Mouse (Mus musculus) heart, embryonic 10.5 days (tissue): ENCODE results near the gene Ddb2. TPM values are rescaled to one million over a fixed set of nuclear protein-coding genes. Genes with fewer than 3 reads are reported as not detected.

Experiments
- DNase-seq: peaks from one replicate; pipeline ENCODE4 v3.0.0-alpha.2; 2017; ENCODE audit warnings: low spot score
- H3K27ac ChIP-seq: fragments of 300-500 bp; sonication (generic); 2 replicates; pipeline ENCODE4 v1.5.1; 2016; ENCODE audit warnings: mild to moderate bottlenecking
- H3K27me3 ChIP-seq: fragments of 300-500 bp; sonication (generic); 2 replicates; pipeline ENCODE4 v1.6.1; 2016; ENCODE audit warnings: mild to moderate bottlenecking; ENCODE audit not compliant: poor library complexity, insufficient read depth, severe bottlenecking
- H3K36me3 ChIP-seq: fragments of 300-500 bp; sonication (generic); 2 replicates; pipeline ENCODE4 v1.6.1; 2016; ENCODE audit warnings: mild to moderate bottlenecking, moderate library complexity
- H3K4me1 ChIP-seq: fragments of 300-500 bp; sonication (generic); 2 replicates; pipeline ENCODE4 v1.6.1; 2016; ENCODE audit warnings: mild to moderate bottlenecking
- H3K4me3 ChIP-seq: fragments of 300-500 bp; sonication (generic); 2 replicates; pipeline ENCODE4 v1.5.1; 2016; ENCODE audit warnings: mild to moderate bottlenecking, moderate library complexity
- H3K9me3 ChIP-seq: fragments of 300-500 bp; sonication (generic); 2 replicates; pipeline ENCODE4 v1.6.1; 2016; ENCODE audit warnings: mild to moderate bottlenecking, moderate library complexity
- WGBS: fragments of 180-500 bp; shearing (Covaris S2); methylation state at CpG from one replicate; pipeline ENCODE4 v1.1.7; 2016; 5-methylcytosine and 5-hydroxymethylcytosine counted together
- polyA plus RNA-seq: library from polyadenylated mRNA; unstranded; fragments of >200 nt; fragmentation: Nextera tagmentation; extraction: Ambion mirVana; gene quantifications from 2 replicates; pipeline ENCODE4 v1.2.1, GENCODE M21; 2016

Ddb2 gene
- polyA plus RNA-seq, 1 experiment from 2014 or later, result 9.4 TPM

GRCm38 (mm10) chr2:91263692-91264660 is 27.2 kb upstream of the Ddb2 start:
- Histone ChIP-seq H3K9me3 (no peaks in the 10 kb centered on the region), H3K27me3 (0 out of 2 replicates have a peak, but pooled peaks cover 5% of the 10 kb centered on the region), H3K4me3 (peak overlapping the region; percentile 89), H3K27ac (peak overlapping the region; percentile 97), H3K36me3 (peaks cover 57% of the 10 kb centered on the region), H3K4me1 (peaks cover 30% of the 10 kb centered on the region)
- DNase-seq, result no peak
- WGBS, result 87% methylated on average over 17 of the region's 17 CpGs

- H3K4me1 ChIP-seq, result peaks cover 63% of the 10 kb centered on the region
- no peak overlapping the region for H3K4me3 ChIP-seq
- peaks cover 32% of the 10 kb centered on the region for H3K36me3 ChIP-seq
- DNase-seq, result no peak
- WGBS, result 70% methylated on average over 1 of the region's 1 CpGs
- H3K9me3 ChIP-seq, result no peaks in the 10 kb centered on the region
- H3K27me3 ChIP-seq, result peaks cover 30% of the 10 kb centered on the region
- H3K27ac ChIP-seq, result 0 out of 2 replicates have a peak overlapping the region, but pooled peaks have one; percentile 11
These were observed 22.7 kb upstream of the Ddb2 start for GRCm38 (mm10) chr2:91259493-91259892.

GRCm38 (mm10) chr2:91258830-91259229 is 22.0 kb upstream of the Ddb2 start:
- H3K9me3 ChIP-seq, result no peaks in the 10 kb centered on the region
- peaks cover 31% of the 10 kb centered on the region for H3K36me3 ChIP-seq
- peaks cover 57% of the 10 kb centered on the region for H3K4me1 ChIP-seq
- H3K4me3 ChIP-seq, result no peak overlapping the region
- 56% methylated on average over 1 of the region's 1 CpGs for WGBS
- no peak overlapping the region for H3K27ac ChIP-seq
- peaks cover 37% of the 10 kb centered on the region for H3K27me3 ChIP-seq
- DNase-seq, result no peak

- Histone ChIP-seq H3K4me1 (peaks cover 54% of the 10 kb centered on the region), H3K27ac (peak overlapping the region; percentile 85), H3K4me3 (peak overlapping the region; percentile 75), H3K9me3 (no peaks in the 10 kb centered on the region), H3K27me3 (peaks cover 44% of the 10 kb centered on the region), H3K36me3 (peaks cover 23% of the 10 kb centered on the region)
- WGBS, result 78% methylated on average over 5 of the region's 5 CpGs
- no peak for DNase-seq
These were observed 21.3 kb upstream of the Ddb2 start for GRCm38 (mm10) chr2:91258054-91258453.

GRCm38 (mm10) chr2:91257126-91257980 is 20.6 kb upstream of the Ddb2 start:
- H3K27ac ChIP-seq, result peak overlapping the region; percentile 85

GRCm38 (mm10) chr2:91256256-91257125 is 19.7 kb upstream of the Ddb2 start:
- Histone ChIP-seq H3K4me3 (peak overlapping the region; percentile 75), H3K27me3 (peaks cover 47% of the 10 kb centered on the region), H3K9me3 (no peaks in the 10 kb centered on the region), H3K36me3 (peaks cover 12% of the 10 kb centered on the region), H3K4me1 (peaks cover 67% of the 10 kb centered on the region), H3K27ac (peak overlapping the region; percentile 85)
- WGBS, result under 1% methylated on average over 52 of the region's 52 CpGs
- peak; percentile 88 for DNase-seq

More at GRCm38 (mm10) chr2:91257126-91257980, 20.6 kb upstream of the Ddb2 start:
- Histone ChIP-seq H3K27me3 (peaks cover 47% of the 10 kb centered on the region), H3K9me3 (no peaks in the 10 kb centered on the region), H3K4me3 (peak overlapping the region; percentile 75), H3K4me1 (peaks cover 61% of the 10 kb centered on the region), H3K36me3 (peaks cover 16% of the 10 kb centered on the region)
- peak; percentile 87 for DNase-seq
- WGBS, result under 1% methylated on average over 22 of the region's 22 CpGs

- 0 out of 2 replicates have a peak, but pooled peaks cover 5% of the 10 kb centered on the region for H3K36me3 ChIP-seq
- H3K4me3 ChIP-seq, result peak within 1 kb of the TSS; percentile 75
- WGBS, result under 1% methylated on average over 27 of the region's 27 CpGs
- DNase-seq, result no peak
- H3K4me1 ChIP-seq, result peaks cover 62% of the 10 kb centered on the region
- H3K27me3 ChIP-seq, result peaks cover 47% of the 10 kb centered on the region
- peak within 1 kb of the TSS; percentile 85 for H3K27ac ChIP-seq
- no peaks in the 10 kb centered on the region for H3K9me3 ChIP-seq
These were observed 18.9 kb upstream of the Ddb2 start, which contains the start of gene Pacsin3 for GRCm38 (mm10) chr2:91255661-91256150. Gene Pacsin3 (plus strand): TSS chr2:91255954.

GRCm38 (mm10) chr2:91254725-91255380 is 18.1 kb upstream of the Ddb2 start:
- H3K27me3 ChIP-seq, result peaks cover 47% of the 10 kb centered on the region
- WGBS, result 32% methylated on average over 8 of the region's 8 CpGs
- H3K9me3 ChIP-seq, result no peaks in the 10 kb centered on the region
- H3K36me3 ChIP-seq, result no peaks in the 10 kb centered on the region
- H3K4me1 ChIP-seq, result peaks cover 60% of the 10 kb centered on the region
- no peak for DNase-seq
- H3K4me3 ChIP-seq, result no peak overlapping the region
- no peak overlapping the region for H3K27ac ChIP-seq

- Histone ChIP-seq H3K4me1 (peaks cover 37% of the 10 kb centered on the region), H3K4me3 (no peak overlapping the region), H3K27me3 (peaks cover 34% of the 10 kb centered on the region), H3K9me3 (no peaks in the 10 kb centered on the region), H3K27ac (no peak overlapping the region), H3K36me3 (no peaks in the 10 kb centered on the region)
- peak; percentile 16 for DNase-seq
- 48% methylated on average over 4 of the region's 4 CpGs for WGBS
These were observed 15.7 kb upstream of the Ddb2 start for GRCm38 (mm10) chr2:91252512-91252911.

GRCm38 (mm10) chr2:91252001-91252400 is 15.2 kb upstream of the Ddb2 start:
- 61% methylated on average over 4 of the region's 4 CpGs for WGBS
- H3K9me3 ChIP-seq, result no peaks in the 10 kb centered on the region
- peaks cover 32% of the 10 kb centered on the region for H3K4me1 ChIP-seq
- DNase-seq, result peak; percentile 45
- no peak overlapping the region; the same call in 1 of the 2 replicates for H3K27ac ChIP-seq
- H3K36me3 ChIP-seq, result no peaks in the 10 kb centered on the region
- H3K27me3 ChIP-seq, result peaks cover 34% of the 10 kb centered on the region
- H3K4me3 ChIP-seq, result no peak overlapping the region

GRCm38 (mm10) chr2:91248366-91248765 is 11.6 kb upstream of the Ddb2 start:
- Histone ChIP-seq H3K9me3 (no peaks in the 10 kb centered on the region), H3K4me3 (no peak overlapping the region), H3K4me1 (peaks cover 16% of the 10 kb centered on the region; the same call in 1 of the 2 replicates), H3K27me3 (peaks cover 6% of the 10 kb centered on the region; the same call in 1 of the 2 replicates), H3K27ac (no peak overlapping the region), H3K36me3 (no peaks in the 10 kb centered on the region)
- 77% methylated on average over 4 of the region's 4 CpGs for WGBS
- DNase-seq, result peak; percentile 28
